Mouse (Mus musculus) cerebellum, adult 9-11 months (tissue): ENCODE measurements around the gene Arhgap29.

Experiments
- DNase-seq: peaks from one replicate; pipeline ENCODE4 v3.0.0; 2022

Arhgap29 gene

DNA sequence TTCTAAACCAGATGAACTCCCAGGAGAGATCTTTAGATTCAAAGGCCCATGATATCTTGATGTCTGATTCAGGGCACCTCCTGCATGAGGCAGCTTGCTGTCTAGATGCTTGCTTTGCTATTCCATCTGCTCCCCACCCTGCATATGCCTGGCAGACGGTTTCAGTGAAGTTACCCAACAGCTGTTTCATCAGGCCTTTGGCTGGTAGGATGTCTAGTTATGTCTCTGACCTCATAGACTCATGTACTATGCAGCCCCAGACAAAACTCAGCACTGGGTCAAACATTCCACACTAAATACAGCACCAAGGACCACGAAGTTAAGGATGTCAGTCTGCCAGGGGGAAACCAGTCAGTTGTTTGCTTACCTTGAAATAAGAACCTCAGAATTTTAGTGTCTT lies 6.4 kb upstream of the Arhgap29 start:
- no peak for DNase-seq

- DNase-seq = no peak
Observed at GRCm38 (mm10) chr3:121946765-121947164, 5.6 kb upstream of the Arhgap29 start.

GRCm38 (mm10) chr3:121950139-121950538 lies 2.2 kb upstream of the Arhgap29 start:
- DNase-seq = no peak

DNA sequence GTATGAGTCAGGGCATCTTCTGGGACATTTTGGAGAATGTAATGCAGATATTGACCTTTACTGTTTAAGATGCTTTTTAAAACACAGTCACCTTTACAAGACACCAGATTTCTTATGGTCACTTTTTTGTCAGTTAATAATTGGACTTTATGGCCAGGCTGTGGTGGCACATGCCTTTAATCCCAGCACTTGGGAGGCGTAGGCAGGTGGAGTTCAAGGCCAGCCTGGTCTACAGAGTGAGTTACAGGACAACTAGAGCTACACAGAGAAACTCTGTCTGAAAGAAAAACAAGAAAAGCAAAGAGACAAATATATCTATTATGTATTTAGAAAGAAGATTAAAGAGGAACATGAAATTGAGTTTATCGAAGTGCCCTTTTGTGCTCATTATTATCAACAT lies 1.2 kb upstream of the Arhgap29 start:
- DNase-seq = no peak

GRCm38 (mm10) chr3:121953049-121953432 lies 700 bp downstream of the Arhgap29 start:
- peak; percentile 48 for DNase-seq

- DNase-seq = no peak
Observed at GRCm38 (mm10) chr3:121953433-121954161, 1.3 kb downstream of the Arhgap29 start.

DNA sequence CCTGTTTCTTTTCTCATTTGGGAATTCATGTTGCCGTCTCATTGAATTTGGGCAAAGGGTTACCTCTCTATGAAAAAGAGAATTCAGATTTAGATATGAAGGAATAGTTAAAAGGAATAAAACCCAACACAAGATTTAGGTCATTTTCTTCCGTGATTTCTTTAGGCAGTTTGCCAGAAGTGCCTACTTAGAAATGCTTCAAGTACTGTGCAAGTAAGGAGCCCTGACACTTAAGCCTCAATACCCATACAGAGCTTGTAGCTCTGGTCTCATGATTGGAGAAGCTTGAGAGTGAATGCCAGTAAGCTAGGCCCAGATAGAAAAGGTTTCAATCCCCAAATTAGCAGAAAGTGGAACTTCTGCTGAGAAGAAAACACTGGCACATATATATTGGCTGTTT lies 2.1 kb downstream of the Arhgap29 start:
- no peak for DNase-seq

- no peak for DNase-seq
Observed at GRCm38 (mm10) chr3:121955527-121955926, 3.2 kb downstream of the Arhgap29 start.

GRCm38 (mm10) chr3:121956789-121957188 lies 4.4 kb downstream of the Arhgap29 start:
- DNase-seq = no peak

DNA sequence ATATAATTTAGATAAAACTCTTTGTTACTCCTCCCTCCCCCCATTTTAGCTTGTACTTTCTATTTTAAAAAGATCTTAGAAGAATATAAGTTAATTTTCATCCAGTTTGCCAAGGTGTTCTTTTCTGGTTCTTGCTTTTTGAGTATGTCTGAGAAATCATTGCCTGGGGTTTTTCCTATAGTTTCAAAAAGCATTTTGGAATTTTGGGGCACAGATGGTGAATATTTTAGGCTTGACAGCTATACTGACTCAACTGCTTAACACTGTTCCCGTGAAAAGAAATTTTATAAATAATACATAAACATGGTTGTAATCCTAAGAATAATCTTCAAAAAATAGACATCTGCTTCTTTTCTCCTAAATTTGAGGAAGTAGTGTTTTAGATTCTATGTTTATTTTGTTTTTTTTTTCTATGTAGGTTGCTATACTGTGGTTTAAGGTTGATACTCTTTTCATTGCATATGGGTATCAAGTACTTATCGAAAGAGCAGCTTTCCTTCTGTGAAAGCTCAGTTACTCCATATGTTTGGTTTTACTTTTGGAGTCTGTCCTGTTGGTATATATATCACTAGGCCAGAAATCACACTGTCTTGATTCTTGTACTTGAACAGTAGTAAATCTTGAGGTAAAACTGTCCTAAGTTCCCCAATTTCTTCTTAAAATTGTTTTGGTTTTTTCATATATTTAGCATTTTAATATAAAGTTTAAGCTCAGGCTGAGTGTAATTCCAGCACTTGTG lies 5.4 kb downstream of the Arhgap29 start:
- DNase-seq = no peak

GRCm38 (mm10) chr3:121964173-121964572 lies 11.8 kb downstream of the Arhgap29 start:
- DNase-seq = no peak

DNA sequence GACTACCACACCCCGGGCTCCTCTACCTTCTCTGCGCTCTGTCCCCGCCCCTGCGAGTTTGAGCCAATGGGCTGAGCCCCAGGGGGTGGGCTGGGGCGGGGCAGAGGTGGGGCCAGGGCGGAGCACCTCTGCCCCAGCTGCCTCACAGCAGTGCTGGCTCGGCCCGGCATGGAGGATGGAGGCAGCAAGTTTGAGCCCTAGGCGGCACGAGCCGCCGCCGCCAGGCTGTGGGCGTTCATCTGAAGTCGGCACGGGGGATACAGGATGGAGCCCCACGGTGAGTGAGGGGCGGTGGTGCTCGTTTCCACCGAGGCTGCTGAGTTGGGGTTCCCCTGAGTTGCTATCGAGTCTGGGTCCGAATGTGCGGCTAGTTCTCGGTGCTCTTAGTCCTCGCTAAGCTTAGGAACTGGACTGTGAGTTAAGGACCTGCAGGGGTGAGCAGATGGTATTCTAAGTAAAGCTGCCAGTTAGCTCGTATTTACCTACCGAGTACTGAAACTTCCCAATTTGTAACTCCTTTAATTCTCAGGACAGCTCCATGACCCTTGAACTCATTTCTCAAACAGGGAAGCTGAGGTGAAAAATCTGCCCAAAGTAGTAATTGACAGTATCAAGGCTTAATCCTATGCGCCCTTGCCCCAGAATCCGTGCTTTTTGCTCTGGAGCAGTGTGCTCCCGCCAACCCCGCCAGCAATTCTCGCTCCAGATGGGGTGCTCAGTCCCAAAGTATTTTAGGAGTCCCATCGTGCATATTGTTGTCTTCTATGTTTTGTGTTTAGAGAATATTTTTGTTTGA lies 15.5 kb downstream of the Arhgap29 start:
- peak; percentile 67 for DNase-seq

DNA sequence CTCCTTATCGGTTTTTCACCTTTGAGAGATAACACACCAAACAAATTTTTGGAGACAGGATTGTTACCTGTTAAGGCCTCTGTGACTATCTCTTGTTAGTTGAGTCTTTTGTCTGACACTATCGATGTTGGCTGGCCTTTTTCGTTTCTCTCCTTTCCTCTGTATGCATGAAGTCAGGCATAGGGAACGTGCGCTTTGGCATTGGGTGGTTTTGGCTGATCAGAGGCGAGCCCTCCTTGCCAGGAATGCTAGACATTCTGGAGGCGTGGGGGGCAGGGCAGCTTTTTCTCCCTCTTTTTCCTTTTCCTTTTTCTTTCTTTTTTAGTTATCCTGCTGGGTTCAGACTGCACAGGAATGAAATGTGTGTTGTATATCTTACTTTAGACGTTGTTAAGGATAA lies 16.3 kb downstream of the Arhgap29 start:
- DNase-seq = peak; percentile 6

- no peak for DNase-seq
Observed at GRCm38 (mm10) chr3:121969451-121969850, 17.1 kb downstream of the Arhgap29 start.

DNA sequence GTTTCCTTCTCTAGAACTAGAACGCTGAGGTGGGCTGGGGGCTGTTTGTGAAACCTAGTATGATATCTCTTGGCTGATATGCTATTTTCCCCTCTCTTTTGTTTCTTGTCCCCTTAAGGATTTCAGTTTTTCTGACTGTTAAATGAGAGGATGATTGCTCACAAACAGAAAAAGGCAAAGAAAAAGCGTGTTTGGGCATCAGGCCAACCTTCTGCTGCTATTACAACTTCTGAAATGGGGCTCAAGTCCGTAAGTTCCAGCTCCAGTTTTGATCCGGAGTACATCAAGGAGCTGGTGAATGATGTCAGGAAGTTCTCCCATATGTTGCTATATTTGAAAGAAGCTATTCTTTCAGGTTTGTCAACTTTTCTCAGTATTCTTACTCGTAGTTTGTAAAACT lies 21.4 kb downstream of the Arhgap29 start:
- no peak for DNase-seq

DNA sequence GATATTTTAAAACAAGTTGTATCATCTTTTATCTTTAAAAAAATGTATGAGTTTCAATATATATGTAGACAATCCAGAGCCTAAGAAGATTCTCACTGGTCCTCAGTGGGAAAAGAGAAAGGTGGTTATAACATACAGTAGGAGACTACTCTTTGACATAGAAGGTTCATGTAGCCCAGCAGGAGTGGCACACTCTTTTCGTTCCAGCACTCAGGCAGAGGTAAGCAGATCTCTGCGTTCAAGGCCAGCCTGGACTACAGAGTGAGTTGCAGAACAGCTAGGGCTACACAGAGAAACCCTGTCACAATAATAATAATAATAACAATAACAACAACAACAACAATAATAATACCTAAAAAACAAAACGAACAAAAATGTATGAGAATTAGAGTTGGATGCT lies 23.0 kb downstream of the Arhgap29 start:
- no peak for DNase-seq

- DNase-seq = no peak
Observed at GRCm38 (mm10) chr3:121981306-121981705, 29.0 kb downstream of the Arhgap29 start.

DNA sequence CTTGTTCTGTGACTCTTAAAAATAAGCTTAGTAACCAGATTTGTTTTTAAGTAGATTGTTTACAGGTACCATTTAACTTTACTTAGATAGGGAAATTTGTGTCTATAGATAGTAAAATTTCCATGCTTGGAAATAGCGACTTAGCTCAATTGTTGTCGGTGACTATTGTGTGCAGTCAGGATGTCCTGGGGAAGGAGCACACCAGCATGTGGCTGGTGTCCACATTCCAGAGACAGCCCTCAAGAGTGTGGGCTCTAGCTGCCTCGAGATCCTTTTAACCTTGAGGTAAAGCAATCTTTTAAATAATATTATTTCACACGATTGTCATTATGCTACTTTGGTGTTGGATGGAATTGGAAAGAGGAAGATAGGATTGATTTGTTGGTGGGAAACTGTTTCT lies 30.1 kb downstream of the Arhgap29 start:
- no peak for DNase-seq

DNA sequence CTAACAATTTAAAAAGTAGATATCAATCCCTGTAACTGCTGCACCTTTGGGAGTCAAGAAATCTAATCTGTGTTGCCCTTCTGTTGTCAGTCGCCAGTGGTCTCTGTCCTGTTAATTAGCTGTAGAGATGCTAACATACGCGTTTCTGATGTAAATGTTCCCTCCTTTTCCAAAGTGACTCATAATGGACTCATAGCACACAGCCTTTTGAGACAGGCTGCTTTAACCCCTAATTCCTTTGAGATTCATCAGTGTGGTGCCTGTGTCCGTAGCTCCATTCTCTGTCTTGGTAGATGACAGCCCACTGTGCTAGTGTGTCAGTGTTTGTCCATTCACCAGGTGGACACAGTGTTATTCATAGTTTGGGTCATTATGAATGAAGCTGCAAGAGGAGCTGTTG lies 42.8 kb downstream of the Arhgap29 start:
- no peak for DNase-seq

- DNase-seq = no peak
Observed at GRCm38 (mm10) chr3:121999934-122000333, 47.6 kb downstream of the Arhgap29 start.

- DNase-seq = no peak
Observed at GRCm38 (mm10) chr3:122001568-122001967, 49.2 kb downstream of the Arhgap29 start.

DNA sequence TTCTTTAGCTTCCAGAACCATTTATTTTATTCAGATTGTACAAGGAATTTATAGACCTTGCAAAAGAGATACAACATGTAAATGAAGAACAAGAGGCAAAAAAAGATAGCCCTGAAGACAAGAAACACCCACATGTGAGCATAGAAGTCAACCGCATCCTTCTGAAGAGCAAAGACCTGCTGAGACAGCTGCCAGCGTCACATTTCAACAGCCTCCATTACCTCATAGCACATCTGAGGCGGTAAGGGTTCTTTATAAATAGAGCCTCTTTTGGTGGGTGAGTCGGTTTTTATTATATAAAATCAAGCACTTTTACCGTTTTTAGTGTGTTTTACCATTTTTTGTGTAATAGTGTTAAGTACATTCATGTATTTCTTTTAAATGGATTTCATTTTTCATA lies 57.5 kb downstream of the Arhgap29 start:
- no peak for DNase-seq

DNA sequence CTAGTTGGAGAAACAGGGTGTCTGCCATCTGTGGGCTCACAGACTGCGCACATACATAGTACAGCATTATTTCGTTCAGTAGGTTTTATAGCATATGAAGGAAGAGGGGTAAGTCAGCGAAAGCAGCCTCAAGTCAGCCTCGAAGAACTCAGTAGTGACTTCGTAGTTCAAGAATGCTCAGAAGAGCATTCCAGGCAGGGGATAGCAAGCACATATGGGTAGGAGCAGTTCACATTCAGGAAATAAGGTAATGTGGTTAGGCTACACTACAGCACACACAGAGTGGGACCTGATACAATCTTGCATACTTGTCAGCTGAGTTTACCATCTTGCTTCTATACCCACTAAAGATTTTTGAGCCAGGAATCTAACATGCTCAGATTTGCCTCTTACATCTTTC lies 58.0 kb downstream of the Arhgap29 start:
- no peak for DNase-seq

DNA sequence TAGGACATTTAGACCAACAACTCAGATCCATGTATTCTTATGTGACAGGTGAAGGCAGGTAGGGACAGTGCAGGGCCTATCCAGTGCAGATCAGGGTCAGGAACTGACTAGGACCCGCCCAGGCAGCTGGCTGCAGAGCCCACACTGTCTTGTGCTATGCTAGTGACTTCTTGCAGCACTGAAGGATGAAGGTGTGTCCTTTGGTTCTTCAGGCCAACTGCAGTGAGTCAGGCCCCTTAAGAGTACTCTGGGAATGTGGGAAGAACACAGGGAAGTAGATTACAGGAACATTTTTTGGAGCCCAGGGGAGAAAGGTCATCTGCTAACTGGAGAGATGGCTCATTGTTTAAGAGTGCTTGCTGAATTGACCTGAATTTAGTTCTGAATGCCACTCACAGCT lies 60.1 kb downstream of the Arhgap29 start:
- no peak for DNase-seq
